Mouse (Mus musculus) neural tube, embryonic 14.5 days (tissue): ENCODE data around the gene Olfr1461. TPM values are rescaled to one million over a fixed set of nuclear protein-coding genes. Genes with fewer than 3 reads are reported as not detected.

ENCODE experiments used
- ATAC-seq: fragments of 200-750 bp; cut with Nextera tagmentation; 2 replicates; pipeline ENCODE4 v1.8.0; 2017; ENCODE audit warnings: low read depth, mild to moderate bottlenecking, moderate TSS enrichment, moderate library complexity
- H3K27ac ChIP-seq: fragments of 300-500 bp; sonication (generic); 2 replicates; pipeline ENCODE4 v1.5.1; 2014; ENCODE audit warnings: low read depth, mild to moderate bottlenecking, control low read depth, low read length, moderate library complexity, mixed read lengths
- H3K27me3 ChIP-seq: fragments of 300-500 bp; sonication (generic); 2 replicates; pipeline ENCODE4 v1.6.1; 2014; ENCODE audit warnings: low read length; ENCODE audit not compliant: control insufficient read depth, insufficient read depth
- H3K36me3 ChIP-seq: fragments of 300-500 bp; sonication (generic); 2 replicates; pipeline ENCODE4 v1.6.1; 2014; ENCODE audit warnings: low read length, mixed read lengths; ENCODE audit not compliant: control insufficient read depth, insufficient read depth
- H3K4me1 ChIP-seq: fragments of 300-500 bp; sonication (generic); 2 replicates; pipeline ENCODE4 v1.6.1; 2014; ENCODE audit warnings: low read length; ENCODE audit not compliant: control insufficient read depth, insufficient read depth
- H3K4me2 ChIP-seq: fragments of 300-500 bp; sonication (generic); 2 replicates; pipeline ENCODE4 v1.6.1; 2014; ENCODE audit warnings: mild to moderate bottlenecking, low read depth, low read length, control low read depth
- H3K4me3 ChIP-seq: fragments of 300-500 bp; sonication (generic); 2 replicates; pipeline ENCODE4 v1.5.1; 2014; ENCODE audit warnings: low read depth, low read length, control low read depth, mixed read lengths
- H3K9ac ChIP-seq: fragments of 300-500 bp; sonication (generic); replicated peaks from 2 replicates; pipeline ENCODE4 v1.6.1; 2014; ENCODE audit warnings: low read depth, mild to moderate bottlenecking, control low read depth, low read length, mixed read lengths
- H3K9me3 ChIP-seq: fragments of 300-500 bp; sonication (generic); 2 replicates; pipeline ENCODE4 v1.6.1; 2016; ENCODE audit warnings: low read length; ENCODE audit not compliant: control insufficient read depth
- WGBS: fragments of 180-500 bp; shearing (Covaris S2); extraction: QIAGEN DNeasy Blood & Tissue Kit; methylation state at CpG from one replicate; pipeline ENCODE4 v1.1.7; 2014; 5-methylcytosine and 5-hydroxymethylcytosine counted together
- polyA plus RNA-seq: library from polyadenylated mRNA; unstranded; fragments of >200 nt; fragmentation: Nextera tagmentation; extraction: Ambion mirVana; gene quantifications from 2 replicates; pipeline ENCODE4 v1.2.1, GENCODE M21; 2014

Gene Olfr1461
- not detected in 2 replicates for polyA plus RNA-seq

GRCm38 (mm10) chr19:13162700-13163099 is at the start of gene Olfr1461:
Olfr1461 (plus strand) TSS chr19:13163000.
- Histone ChIP-seq H3K36me3 (no peaks in the 10 kb centered on the region), H3K4me3 (no peak within 1 kb of the TSS), H3K4me2 (no peak within 1 kb of the TSS), H3K27me3 (no peaks in the 10 kb centered on the region), H3K9ac (no peak within 1 kb of the TSS), H3K4me1 (no peaks in the 10 kb centered on the region), H3K9me3 (no peaks in the 10 kb centered on the region), H3K27ac (no peak within 1 kb of the TSS)
- no peak for ATAC-seq
- 56% methylated on average over 1 of the region's 1 CpGs for WGBS

DNA sequence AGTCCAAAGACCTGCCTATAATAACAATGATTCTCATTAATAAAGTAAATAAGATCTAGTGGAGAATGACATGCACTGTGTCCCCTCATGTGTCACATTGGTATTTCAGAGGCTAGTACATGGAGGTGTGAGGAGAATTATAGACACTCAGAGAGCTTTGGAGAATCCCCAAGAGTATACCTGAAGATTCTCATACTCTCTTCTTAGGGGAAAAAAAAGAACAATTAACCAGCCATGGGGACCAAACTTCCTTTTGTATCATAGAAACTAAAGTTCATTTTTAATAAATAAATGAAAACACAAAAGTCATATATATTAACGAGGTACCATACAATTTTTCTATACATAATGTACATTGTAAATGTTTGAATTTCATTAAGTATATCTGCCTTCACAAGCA is 13.4 kb upstream of the Olfr1461 start, which contains the start of gene Olfr1459:
Gene Olfr1459, minus strand, starts transcription at position 101 of the 400 bp plus-strand sequence.
- Histone ChIP-seq H3K27me3 (no peaks in the 10 kb centered on the region), H3K9ac (no peak within 1 kb of the TSS), H3K4me2 (no peak within 1 kb of the TSS), H3K9me3 (peaks cover 6% of the 10 kb centered on the region; the same call in 1 of the 2 replicates), H3K4me3 (no peak within 1 kb of the TSS), H3K4me1 (no peaks in the 10 kb centered on the region), H3K36me3 (no peaks in the 10 kb centered on the region), H3K27ac (no peak within 1 kb of the TSS)
- ATAC-seq = no peak
- WGBS = 76% methylated on average over 1 of the region's 1 CpGs

DNA sequence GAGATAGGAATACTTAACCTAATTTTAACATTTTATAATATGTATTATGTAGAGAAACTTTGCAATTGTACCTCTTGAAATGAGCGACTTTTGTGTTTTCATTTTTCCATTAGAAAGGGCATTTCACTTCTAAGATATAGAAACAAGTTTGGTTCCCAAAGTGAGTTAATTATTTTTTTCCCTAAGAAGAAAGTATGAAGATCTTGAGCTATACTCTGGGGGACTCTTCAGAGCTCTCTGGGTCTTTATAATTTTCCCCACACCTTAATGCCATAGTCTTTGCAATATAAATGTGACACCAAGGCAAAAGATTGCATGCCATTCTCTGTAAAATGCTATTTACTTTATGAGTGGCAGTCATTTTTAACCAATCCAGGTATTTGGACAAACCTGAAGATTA is 22.6 kb downstream of the Olfr1461 start, which contains the start of gene Olfr1462:
Gene Olfr1462, plus strand, starts transcription at position 301 of the 400 bp plus-strand sequence.
- Histone ChIP-seq H3K27ac (no peak within 1 kb of the TSS), H3K36me3 (no peaks in the 10 kb centered on the region), H3K9ac (no peak within 1 kb of the TSS), H3K4me3 (no peak within 1 kb of the TSS), H3K9me3 (0 out of 2 replicates have a peak, but pooled peaks cover 4% of the 10 kb centered on the region), H3K27me3 (no peaks in the 10 kb centered on the region), H3K4me1 (no peaks in the 10 kb centered on the region), H3K4me2 (no peak within 1 kb of the TSS)
- 85% methylated on average over 1 of the region's 1 CpGs for WGBS
- ATAC-seq = no peak

Other genes with a start within 250 kb of the Olfr1461 start
- gene Olfr1448, start 238.6 kb upstream of the Olfr1461 start, polyA plus RNA-seq = not detected in 2 replicates
- not detected in 2 replicates for gene Olfr1449, start 232.2 kb upstream of the Olfr1461 start, polyA plus RNA-seq
- not detected in 2 replicates for gene Olfr1450, start 212.7 kb upstream of the Olfr1461 start, polyA plus RNA-seq
- gene Olfr1451, start 168.0 kb upstream of the Olfr1461 start, polyA plus RNA-seq = not detected in 2 replicates
- not detected in 2 replicates for gene Olfr1453, start 134.7 kb upstream of the Olfr1461 start, polyA plus RNA-seq
- gene Olfr1454, start 102.4 kb upstream of the Olfr1461 start, polyA plus RNA-seq = not detected in 2 replicates
- not detected in 2 replicates for gene Olfr1457, start 65.1 kb upstream of the Olfr1461 start, polyA plus RNA-seq
- not detected in 2 replicates for gene Olfr1458, start 56.2 kb upstream of the Olfr1461 start, polyA plus RNA-seq
- gene Olfr1459, start 13.5 kb upstream of the Olfr1461 start, polyA plus RNA-seq = not detected in 2 replicates
- gene Olfr1462, start 22.7 kb downstream of the Olfr1461 start, polyA plus RNA-seq = not detected in 2 replicates
- gene Olfr1463, start 68.3 kb downstream of the Olfr1461 start, polyA plus RNA-seq = not detected in 2 replicates
- gene Olfr1465, start 152.5 kb downstream of the Olfr1461 start, polyA plus RNA-seq = not detected in 2 replicates
- gene Olfr1466, start 175.9 kb downstream of the Olfr1461 start, polyA plus RNA-seq = not detected in 2 replicates
- not detected in 2 replicates for gene Olfr1467, start 199.2 kb downstream of the Olfr1461 start, polyA plus RNA-seq
- gene Olfr1469, start 244.8 kb downstream of the Olfr1461 start, polyA plus RNA-seq = not detected in 2 replicates